Mouse (Mus musculus): Measurements from ENCODE around the gene Arl15.

DNA sequence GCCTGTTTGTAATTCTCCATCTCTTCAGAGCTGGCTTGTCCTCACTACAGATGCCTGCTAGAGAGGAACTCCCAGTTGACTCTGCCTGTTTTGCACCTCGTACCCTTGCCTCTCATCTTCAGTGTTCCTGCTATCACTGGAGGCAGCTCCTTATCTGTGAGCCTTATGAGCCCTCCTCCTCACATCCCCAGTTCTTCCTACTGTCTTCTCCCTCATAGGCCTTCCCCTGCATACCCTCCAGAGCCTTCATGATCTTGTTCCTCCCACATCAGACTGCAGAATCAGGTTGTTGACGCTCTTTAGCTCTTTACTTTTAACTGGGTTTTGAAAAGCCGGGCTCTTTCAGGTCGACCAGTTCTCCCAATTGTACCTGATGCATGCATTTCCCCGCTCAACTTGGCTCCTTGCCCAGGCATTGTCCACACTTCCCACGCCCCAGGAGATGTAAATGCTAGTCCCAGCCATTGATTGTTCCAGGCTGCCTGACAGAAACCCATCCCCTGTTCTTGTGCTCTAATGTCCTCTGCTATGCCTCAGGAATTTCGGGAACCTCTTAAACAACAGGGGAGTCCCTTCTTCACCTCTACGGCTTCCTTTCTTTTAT is 56.2 kb downstream of the Arl15 start:
- TF ChIP-seq CTCF (IDR thresholded peaks at IDR 0.05) (no peak), EP300 (IDR thresholded peaks at IDR 0.05; ENCODE audit: insufficient read depth, low read depth, low read length) (0 out of 2 replicates have a peak, but pooled peaks have one; percentile 56), POLR2A (IDR thresholded peaks at IDR 0.05; ENCODE audit: insufficient read depth, low read depth, low read length) (no peak)

Data from heart, adult 2 months (tissue).